Mouse (Mus musculus): ENCODE measurements around the gene Radil.

The Radil gene

GRCm38 (mm10) chr5:142482512-142482911 lies 68.4 kb downstream of the Radil start:
- no peak for DNase-seq (ENCODE audit: low spot score)

GRCm38 (mm10) chr5:142478829-142479435 lies 72.0 kb downstream of the Radil start:
- DNase-seq (ENCODE audit: low spot score), result peak; percentile 82

- no peak for DNase-seq (ENCODE audit: low spot score)
These were observed 72.9 kb downstream of the Radil start for GRCm38 (mm10) chr5:142477866-142478615.

- DNase-seq (ENCODE audit: low spot score), result no peak
These were observed 73.6 kb downstream of the Radil start for GRCm38 (mm10) chr5:142477346-142477745.

- no peak for DNase-seq (ENCODE audit: low spot score)
These were observed 75.2 kb downstream of the Radil start for GRCm38 (mm10) chr5:142475669-142476068.

- no peak for DNase-seq (ENCODE audit: low spot score)
These were observed 77.2 kb downstream of the Radil start for GRCm38 (mm10) chr5:142473696-142474095.

GRCm38 (mm10) chr5:142469796-142470195 lies 81.1 kb downstream of the Radil start:
- no peak for DNase-seq (ENCODE audit: low spot score)

GRCm38 (mm10) chr5:142468375-142468774 lies 82.5 kb downstream of the Radil start:
- no peak for DNase-seq (ENCODE audit: low spot score)

- peak; percentile 85 for DNase-seq (ENCODE audit: low spot score)
These were observed 87.1 kb downstream of the Radil start, which contains the start of gene Ap5z1 for GRCm38 (mm10) chr5:142463461-142464454. Ap5z1 (plus strand) TSS chr5:142463944.

GRCm38 (mm10) chr5:142463011-142463410 lies 87.9 kb downstream of the Radil start:
- no peak for DNase-seq (ENCODE audit: low spot score)

GRCm38 (mm10) chr5:142462641-142462948 lies 88.3 kb downstream of the Radil start:
- DNase-seq (ENCODE audit: low spot score), result no peak

- no peak for DNase-seq (ENCODE audit: low spot score)
These were observed 88.8 kb downstream of the Radil start for GRCm38 (mm10) chr5:142461942-142462640.

GRCm38 (mm10) chr5:142459834-142460233 lies 91.1 kb downstream of the Radil start:
- no peak for DNase-seq (ENCODE audit: low spot score)

GRCm38 (mm10) chr5:142458791-142459557 lies 91.9 kb downstream of the Radil start:
- DNase-seq (ENCODE audit: low spot score), result no peak

GRCm38 (mm10) chr5:142457345-142457744 lies 93.6 kb downstream of the Radil start:
- no peak for DNase-seq (ENCODE audit: low spot score)

GRCm38 (mm10) chr5:142456318-142456717 lies 94.6 kb downstream of the Radil start:
- no peak for DNase-seq (ENCODE audit: low spot score)

- DNase-seq (ENCODE audit: low spot score), result no peak
These were observed 97.2 kb downstream of the Radil start for GRCm38 (mm10) chr5:142453742-142454141.

GRCm38 (mm10) chr5:142451759-142452158 lies 99.1 kb downstream of the Radil start:
- no peak for DNase-seq (ENCODE audit: low spot score)

- no peak for DNase-seq (ENCODE audit: low spot score)
These were observed 100.1 kb downstream of the Radil start for GRCm38 (mm10) chr5:142450846-142451245.

- no peak for DNase-seq (ENCODE audit: low spot score)
These were observed 102.3 kb downstream of the Radil start for GRCm38 (mm10) chr5:142448623-142449022.

- peak; percentile 87 for DNase-seq (ENCODE audit: low spot score)
These were observed 102.8 kb downstream of the Radil start for GRCm38 (mm10) chr5:142448076-142448475.

Measured in urinary bladder, postnatal 25 days (tissue).